Mouse (Mus musculus) liver, embryonic 14.5 days (tissue): ENCODE data around the gene C1ql3. TPM values are rescaled to one million over a fixed set of nuclear protein-coding genes. Genes with fewer than 3 reads are reported as not detected.

Experiments used
- ATAC-seq: fragments of 200-750 bp; cut with Nextera tagmentation; 2 replicates; pipeline ENCODE4 v1.8.0; 2017; ENCODE audit warnings: moderate number of reproducible peaks, mild to moderate bottlenecking, moderate library complexity; ENCODE audit not compliant: insufficient read depth
- DNase-seq, 3 experiments: peaks; one replicate each; pipeline ENCODE4 v3.0.0-alpha.2; 2012 to 2013; ENCODE audit warnings: low read depth in 3 of 3, low spot score in 3 of 3
- H3K27ac ChIP-seq: fragments of 300-500 bp; sonication (generic); 2 replicates; pipeline ENCODE4 v1.5.1; 2014; ENCODE audit warnings: moderate library complexity, mild to moderate bottlenecking, control low read depth, inconsistent platforms
- H3K27me3 ChIP-seq: fragments of 300-500 bp; sonication (generic); 2 replicates; pipeline ENCODE4 v1.6.1; 2014; ENCODE audit warnings: mild to moderate bottlenecking, low read length, moderate library complexity; ENCODE audit not compliant: control insufficient read depth, insufficient read depth
- H3K36me3 ChIP-seq: fragments of 300-500 bp; sonication (generic); replicated peaks from 2 replicates; pipeline ENCODE4 v1.6.1; 2014; ENCODE audit warnings: low read depth; ENCODE audit not compliant: control insufficient read depth, insufficient read depth
- H3K4me1 ChIP-seq, 2 experiments: fragments of 200-500 bp in 1 of 2; fragments of 300-500 bp in 1 of 2; sonication (generic) in 1 of 2; replicated peaks; 2 replicates each; pipeline ENCODE4 v1.6.1; 2012 to 2014; ENCODE audit warnings: antibody characterized with exemption in 1 of 2, inconsistent platforms in 1 of 2, low read length in 1 of 2; ENCODE audit not compliant: control insufficient read depth in 2 of 2, insufficient read depth in 2 of 2
- H3K4me2 ChIP-seq: fragments of 300-500 bp; sonication (generic); 2 replicates; pipeline ENCODE4 v1.6.1; 2014; ENCODE audit warnings: low read depth, mild to moderate bottlenecking, control low read depth, moderate library complexity
- H3K4me3 ChIP-seq, 2 experiments: fragments of 200-500 bp in 1 of 2; fragments of 300-500 bp in 1 of 2; sonication (generic) in 1 of 2; 2 replicates each; pipeline ENCODE4 v1.5.1; 2012 to 2014; ENCODE audit warnings: low read depth in 2 of 2, low read length in 2 of 2, mild to moderate bottlenecking in 2 of 2, control low read depth in 1 of 2, inconsistent platforms in 1 of 2, moderate library complexity in 1 of 2; ENCODE audit not compliant: insufficient read depth in 1 of 2
- H3K9ac ChIP-seq: fragments of 300-500 bp; sonication (generic); replicated peaks from 2 replicates; pipeline ENCODE4 v1.6.1; 2014; ENCODE audit warnings: mild to moderate bottlenecking, control low read depth, moderate library complexity
- H3K9me3 ChIP-seq: fragments of 300-500 bp; sonication (generic); 2 replicates; pipeline ENCODE4 v1.6.1; 2016; ENCODE audit warnings: low read length, mixed read lengths; ENCODE audit not compliant: control insufficient read depth
- CTCF ChIP-seq: IDR thresholded peaks from 2 replicates; pipeline ENCODE4 v1.5.1; 2016; ENCODE audit warnings: antibody characterized with exemption, low read depth, control low read depth
- EP300 ChIP-seq: IDR thresholded peaks from 2 replicates; pipeline ENCODE4 v1.6.1; 2016; ENCODE audit warnings: antibody characterized with exemption, low read depth
- WGBS: fragments of 180-500 bp; shearing (Covaris S2); extraction: QIAGEN DNeasy Blood & Tissue Kit; methylation state at CpG from one replicate; pipeline ENCODE4 v1.1.7; 2014; ENCODE audit not compliant: insufficient replicate concordance; 5-methylcytosine and 5-hydroxymethylcytosine counted together
- polyA plus RNA-seq, 2 experiments: library from polyadenylated mRNA; depleted of rRNA in 1 of 2; stranded (reverse) in 1 of 2; unstranded in 1 of 2; fragments of >200 nt; fragmentation: Nextera tagmentation in 1 of 2; extraction: Ambion mirVana in 1 of 2; gene quantifications; 2 replicates each; pipeline versions ENCODE4 v1.2.1 to v1.2.3; 2012 to 2014

C1ql3 gene
- 0.02 TPM in 2 replicates for polyA plus RNA-seq (2012; rRNA removed)
- polyA plus RNA-seq (2014; fragmentation: Nextera tagmentation; extraction: Ambion mirVana), result 0.09 and 0.10 TPM in 2 replicates

- Histone ChIP-seq H3K4me1 (no peaks in the 10 kb centered on the region), H3K4me2 (peak within 1 kb of the TSS; percentile 60), H3K27ac (no peak within 1 kb of the TSS), H3K27me3 (peaks cover 41% of the 10 kb centered on the region), H3K9me3 (no peaks in the 10 kb centered on the region), H3K9ac (no peak within 1 kb of the TSS), H3K4me3 (peak within 1 kb of the TSS; percentile 12 to 43; a peak in 3 of 4 replicates), H3K36me3 (no peaks in the 10 kb centered on the region)
- ATAC-seq (no peak), DNase-seq (no peak)
- WGBS, result 2% methylated on average over 19 of the region's 19 CpGs
- TF ChIP-seq CTCF, result no peak
- no peak for TF ChIP-seq EP300
Observed at GRCm38 (mm10) chr2:13011472-13011871, at the start of gene C1ql3. Gene C1ql3 (minus strand): TSS chr2:13011806.

GRCm38 (mm10) chr2:13060426-13061170, 49.0 kb upstream of the C1ql3 start:
- WGBS, result 62% methylated on average over 5 of the region's 5 CpGs
- Histone ChIP-seq H3K27ac (no peak overlapping the region), H3K36me3 (no peaks in the 10 kb centered on the region), H3K9me3 (no peaks in the 10 kb centered on the region), H3K9ac (no peak overlapping the region), H3K4me2 (no peak overlapping the region), H3K4me1 (no peaks in the 10 kb centered on the region), H3K4me3 (no peak overlapping the region), H3K27me3 (no peaks in the 10 kb centered on the region)
- no peak for TF ChIP-seq EP300
- TF ChIP-seq CTCF, result no peak
- ATAC-seq (no peak), DNase-seq (no peak)

GRCm38 (mm10) chr2:13048649-13049048, 37.0 kb upstream of the C1ql3 start:
- Histone ChIP-seq H3K9me3 (no peaks in the 10 kb centered on the region), H3K36me3 (no peaks in the 10 kb centered on the region), H3K4me2 (no peak overlapping the region), H3K4me3 (no peak overlapping the region), H3K27ac (no peak overlapping the region), H3K27me3 (no peaks in the 10 kb centered on the region), H3K9ac (no peak overlapping the region), H3K4me1 (peaks cover 16 to 22% of the 10 kb centered on the region in 2 experiments)
- ATAC-seq (no peak), DNase-seq (no peak)
- no peak for TF ChIP-seq CTCF
- WGBS, result 62% methylated on average over 6 of the region's 6 CpGs

GRCm38 (mm10) chr2:13044555-13044954, 32.9 kb upstream of the C1ql3 start:
- ATAC-seq (peak; percentile 99), DNase-seq (peak in 2 of 3 experiments; percentile 15 to 22)
- 49% methylated on average over 4 of the region's 4 CpGs for WGBS
- Histone ChIP-seq H3K4me2 (peak overlapping the region; percentile 51), H3K36me3 (no peaks in the 10 kb centered on the region), H3K27ac (peak overlapping the region; percentile 28), H3K9me3 (no peaks in the 10 kb centered on the region), H3K4me3 (no peak overlapping the region), H3K27me3 (no peaks in the 10 kb centered on the region), H3K4me1 (peaks cover 17 to 23% of the 10 kb centered on the region in 2 experiments), H3K9ac (peak overlapping the region; percentile 31; the same call in 1 of the 2 replicates)
- no peak for TF ChIP-seq CTCF
- peak; percentile 41 for TF ChIP-seq EP300

GRCm38 (mm10) chr2:13039785-13040184, 28.2 kb upstream of the C1ql3 start:
- peaks cover 9 to 12% of the 10 kb centered on the region in 2 experiments for H3K4me1 ChIP-seq
- DNase-seq (no peak), ATAC-seq (no peak)
- no peak overlapping the region for H3K4me2 ChIP-seq
- peak; percentile 53 for TF ChIP-seq CTCF
- no peak for TF ChIP-seq EP300
- no peak overlapping the region for H3K27ac ChIP-seq
- H3K9me3 ChIP-seq, result no peaks in the 10 kb centered on the region
- H3K9ac ChIP-seq, result no peak overlapping the region
- H3K27me3 ChIP-seq, result no peaks in the 10 kb centered on the region
- no peaks in the 10 kb centered on the region for H3K36me3 ChIP-seq
- no peak overlapping the region for H3K4me3 ChIP-seq
- 63% methylated on average over 4 of the region's 4 CpGs for WGBS
